Mouse (Mus musculus): ENCODE results near the gene B230219D22Rik.

DNA sequence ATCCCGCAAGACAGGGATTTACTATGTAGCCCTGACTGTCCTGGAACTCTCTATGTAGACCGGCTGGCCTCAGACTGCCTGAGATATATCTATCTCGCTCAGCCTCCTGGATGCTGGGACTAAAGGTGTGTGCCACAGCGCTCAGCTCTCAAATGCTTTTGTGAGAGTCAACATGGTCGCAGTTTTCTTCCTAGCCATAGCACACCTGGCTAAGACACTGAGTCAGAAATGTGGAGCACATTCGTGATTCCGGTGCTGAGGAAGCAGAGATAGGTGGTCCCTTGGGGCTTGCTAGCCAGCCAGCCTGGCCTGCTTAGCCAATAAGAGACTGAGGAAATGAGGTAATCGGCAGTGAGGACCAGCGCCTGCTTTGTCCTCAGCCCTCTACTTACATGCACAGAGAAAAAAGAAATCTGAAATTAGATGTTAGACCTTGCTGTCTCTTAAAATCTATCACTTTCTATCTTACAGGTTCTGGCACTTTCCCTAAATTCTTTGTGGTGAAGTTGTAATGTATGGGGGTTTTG, 6.8 kb upstream of the B230219D22Rik start:
- TF ChIP-seq CTCF (IDR thresholded peaks at IDR 0.05; ENCODE audit: extremely low read depth, insufficient read depth, insufficient read length, insufficient replicate concordance) (no peak), POLR2A (IDR thresholded peaks at IDR 0.05; ENCODE audit: low read depth, low read length) (no peak)

Measured in spleen, adult 2 months (tissue).